Mouse (Mus musculus) hindbrain, embryonic 10.5 days (tissue): ENCODE results near the gene Lin7a. TPM values are rescaled to one million over a fixed set of nuclear protein-coding genes. Genes with fewer than 3 reads are reported as not detected.

ENCODE experiments used
- DNase-seq: peaks from one replicate; pipeline ENCODE4 v3.0.0-alpha.2; 2017; ENCODE audit warnings: low spot score
- H3K27ac ChIP-seq: fragments of 300-500 bp; sonication (generic); 2 replicates; pipeline ENCODE4 v1.5.1; 2016; ENCODE audit warnings: mild to moderate bottlenecking, moderate library complexity
- H3K27me3 ChIP-seq: fragments of 300-500 bp; sonication (generic); 2 replicates; pipeline ENCODE4 v1.6.1; 2016; ENCODE audit warnings: mild to moderate bottlenecking; ENCODE audit not compliant: poor library complexity, insufficient read depth, severe bottlenecking
- H3K36me3 ChIP-seq: fragments of 300-500 bp; sonication (generic); 2 replicates; pipeline ENCODE4 v1.6.1; 2016; ENCODE audit warnings: mild to moderate bottlenecking, moderate library complexity
- H3K4me1 ChIP-seq: fragments of 300-500 bp; sonication (generic); replicated peaks from 2 replicates; pipeline ENCODE4 v1.6.1; 2016; ENCODE audit warnings: mild to moderate bottlenecking
- H3K4me3 ChIP-seq: fragments of 300-500 bp; sonication (generic); 2 replicates; pipeline ENCODE4 v1.5.1; 2016; ENCODE audit warnings: mild to moderate bottlenecking, moderate library complexity
- H3K9me3 ChIP-seq: fragments of 300-500 bp; sonication (generic); 2 replicates; pipeline ENCODE4 v1.6.1; 2016; ENCODE audit warnings: mild to moderate bottlenecking, moderate library complexity
- WGBS: fragments of 180-500 bp; shearing (Covaris S2); methylation state at CpG from one replicate; pipeline ENCODE4 v1.1.7; 2016; 5-methylcytosine and 5-hydroxymethylcytosine counted together
- polyA plus RNA-seq: library from polyadenylated mRNA; unstranded; fragments of >200 nt; fragmentation: Nextera tagmentation; extraction: Ambion mirVana; gene quantifications from 2 replicates; pipeline ENCODE4 v1.2.1, GENCODE M21; 2016

Lin7a gene
- polyA plus RNA-seq, 1 experiment from 2014 or later: 10.5 TPM

DNA sequence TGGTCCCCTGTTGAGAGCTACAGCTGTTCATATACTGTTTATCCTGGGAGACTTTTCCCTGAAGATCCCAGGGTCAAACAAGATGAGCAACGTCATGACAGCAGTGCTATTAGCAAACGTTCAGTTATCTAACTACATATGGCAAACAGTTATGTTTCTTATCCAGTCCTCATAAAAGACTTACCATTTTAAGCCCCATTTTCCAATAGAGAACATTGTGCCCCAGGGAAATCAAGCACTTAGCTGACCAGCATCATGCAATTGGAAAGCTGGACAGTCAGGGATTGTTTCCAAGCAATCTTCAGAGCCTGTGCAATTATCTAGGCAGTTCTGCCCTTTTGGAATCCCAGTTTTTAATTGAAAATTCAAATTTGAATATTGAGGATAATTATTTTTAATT lies 105.7 kb downstream of the Lin7a start:
- Histone ChIP-seq H3K27me3 (no peaks in the 10 kb centered on the region), H3K4me1 (no peaks in the 10 kb centered on the region), H3K27ac (no peak overlapping the region), H3K4me3 (no peak overlapping the region), H3K36me3 (no peaks in the 10 kb centered on the region), H3K9me3 (no peaks in the 10 kb centered on the region)
- 61% methylated on average over 2 of the region's 2 CpGs for whole genome bisulfite sequencing
- DNase-seq: no peak

GRCm38 (mm10) chr10:107381143-107381746 lies 109.8 kb downstream of the Lin7a start:
- Histone ChIP-seq H3K27ac (no peak overlapping the region), H3K4me3 (no peak overlapping the region), H3K27me3 (no peaks in the 10 kb centered on the region), H3K4me1 (no peaks in the 10 kb centered on the region), H3K9me3 (no peaks in the 10 kb centered on the region), H3K36me3 (no peaks in the 10 kb centered on the region)
- 86% methylated on average over 4 of the region's 4 CpGs for WGBS
- no peak for DNase-seq

- Histone ChIP-seq H3K27me3 (no peaks in the 10 kb centered on the region), H3K4me3 (no peak overlapping the region), H3K27ac (no peak overlapping the region), H3K9me3 (no peaks in the 10 kb centered on the region), H3K36me3 (no peaks in the 10 kb centered on the region), H3K4me1 (no peaks in the 10 kb centered on the region)
- DNase-seq: no peak
Measured at GRCm38 (mm10) chr10:107383825-107384224, 112.3 kb downstream of the Lin7a start.

DNA sequence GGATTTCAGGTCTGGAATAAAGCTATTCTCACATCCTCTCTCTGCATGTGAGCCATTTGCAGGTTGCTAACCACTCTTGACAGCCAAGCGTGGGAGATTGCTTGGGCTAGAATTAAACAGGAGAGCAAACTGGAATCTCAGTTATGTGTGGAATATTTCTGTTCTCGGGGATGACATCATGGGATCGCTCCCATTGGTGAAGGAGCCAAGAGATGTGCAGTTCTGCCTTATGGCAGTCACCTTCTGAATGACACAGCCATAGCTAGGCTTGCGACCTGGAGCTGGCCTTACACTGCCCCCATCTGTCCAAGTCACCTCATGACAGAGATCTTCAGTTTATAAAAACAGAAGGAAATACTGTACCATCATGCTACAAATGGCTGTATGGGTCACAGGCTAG lies 118.0 kb downstream of the Lin7a start:
- DNase-seq: peak; percentile 33
- no peak overlapping the region for H3K4me3 ChIP-seq
- no peaks in the 10 kb centered on the region for H3K27me3 ChIP-seq
- H3K4me1 ChIP-seq: no peaks in the 10 kb centered on the region
- H3K27ac ChIP-seq: no peak overlapping the region
- H3K9me3 ChIP-seq: no peaks in the 10 kb centered on the region
- 60% methylated on average over 4 of the region's 4 CpGs for WGBS
- H3K36me3 ChIP-seq: no peaks in the 10 kb centered on the region

DNA sequence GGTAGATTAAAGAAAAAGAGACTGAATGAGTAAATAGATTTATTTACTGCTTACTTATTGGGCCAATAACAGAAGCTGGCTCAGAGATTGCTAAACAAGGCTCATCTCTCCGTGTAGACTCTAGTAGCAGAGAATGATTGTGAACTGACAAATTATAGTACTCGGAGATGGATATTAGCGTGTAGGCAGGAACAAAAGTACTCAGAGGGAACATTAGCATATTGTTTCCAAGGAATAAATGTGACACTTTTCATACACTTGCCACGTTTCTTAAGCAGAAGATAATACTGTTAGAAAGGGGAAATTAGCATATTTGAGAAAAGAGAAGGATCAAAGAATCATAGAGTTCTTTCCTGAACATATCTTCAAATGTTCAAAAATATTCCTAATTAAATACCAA lies 133.9 kb downstream of the Lin7a start:
- Histone ChIP-seq H3K27me3 (no peaks in the 10 kb centered on the region), H3K27ac (no peak overlapping the region), H3K4me1 (no peaks in the 10 kb centered on the region), H3K9me3 (no peaks in the 10 kb centered on the region), H3K4me3 (no peak overlapping the region), H3K36me3 (no peaks in the 10 kb centered on the region)
- no peak for DNase-seq
- 81% methylated on average over 4 of the region's 4 CpGs for WGBS

- Histone ChIP-seq H3K4me3 (no peak overlapping the region), H3K9me3 (no peaks in the 10 kb centered on the region), H3K27me3 (no peaks in the 10 kb centered on the region), H3K27ac (no peak overlapping the region), H3K4me1 (no peaks in the 10 kb centered on the region), H3K36me3 (no peaks in the 10 kb centered on the region)
- WGBS: 92% methylated on average over 14 of the region's 14 CpGs
- DNase-seq: no peak
Measured at GRCm38 (mm10) chr10:107418306-107418705, 146.8 kb downstream of the Lin7a start.

- H3K36me3 ChIP-seq: no peaks in the 10 kb centered on the region
- 68% methylated on average over 5 of the region's 5 CpGs for WGBS
- no peak for DNase-seq
Measured at GRCm38 (mm10) chr10:107436967-107437366, 165.5 kb downstream of the Lin7a start.

DNA sequence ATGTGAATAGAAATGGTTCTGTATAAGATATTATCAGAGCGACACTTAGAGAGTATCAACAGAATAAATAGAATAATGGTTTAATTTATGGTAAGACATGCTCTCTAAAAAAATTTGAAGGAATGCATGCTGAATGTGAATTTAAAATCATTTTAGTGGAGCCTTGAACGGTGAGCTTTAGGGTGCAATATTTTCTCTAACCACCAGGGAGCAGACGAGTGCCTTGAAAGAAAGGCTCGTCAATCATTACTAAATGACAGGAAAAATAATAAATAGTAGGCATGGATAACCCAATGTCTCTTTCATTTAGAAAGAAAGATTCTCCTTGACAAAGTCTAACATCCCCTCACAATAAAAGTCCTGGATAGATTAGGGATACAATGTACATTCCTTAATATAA lies 171.3 kb downstream of the Lin7a start:
- peak; percentile 6 for DNase-seq

More at GRCm38 (mm10) chr10:107436967-107437366, 165.5 kb downstream of the Lin7a start:
- no peaks in the 10 kb centered on the region for H3K9me3 ChIP-seq
- H3K27ac ChIP-seq: no peak overlapping the region
- H3K4me3 ChIP-seq: no peak overlapping the region
- no peaks in the 10 kb centered on the region for H3K27me3 ChIP-seq
- H3K4me1 ChIP-seq: no peaks in the 10 kb centered on the region

DNA sequence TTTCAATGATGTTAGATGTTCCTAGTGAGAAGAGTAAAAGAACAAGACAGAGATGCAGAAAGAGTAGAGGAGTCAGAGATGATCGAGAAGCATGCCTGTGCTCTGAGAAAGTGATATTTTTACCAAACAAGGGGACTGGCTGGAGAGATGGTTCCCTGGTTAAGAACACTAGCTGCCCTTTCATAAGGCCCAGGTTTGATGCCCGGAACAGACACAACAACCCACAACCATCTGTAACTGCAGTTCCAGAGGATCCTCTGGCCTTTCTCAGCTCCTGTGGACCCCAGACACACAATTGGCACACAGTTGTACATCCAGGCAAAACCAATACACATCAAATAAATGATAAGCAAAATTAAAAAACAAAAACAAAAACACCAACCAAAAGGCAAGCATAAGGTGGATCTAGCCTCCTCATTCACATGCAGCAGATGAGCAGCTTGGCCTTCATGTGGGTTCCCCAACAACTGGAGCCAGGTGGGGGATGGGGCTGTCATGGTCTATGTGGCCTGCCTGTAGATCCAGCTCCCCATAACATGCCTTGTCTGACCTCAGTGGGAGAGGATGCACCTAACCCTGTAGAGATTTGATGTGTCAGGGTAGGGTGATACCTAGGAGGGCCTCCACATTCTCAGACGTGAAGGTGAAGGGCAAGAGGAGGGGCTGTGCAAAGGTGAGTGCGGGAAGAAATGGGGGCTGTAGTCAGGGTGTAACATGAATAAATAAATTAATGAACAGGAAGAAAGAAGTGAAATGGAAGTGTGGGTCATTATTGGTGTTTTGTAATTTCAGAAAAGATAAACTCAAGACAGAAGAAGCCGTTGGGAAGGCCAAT lies 178.2 kb downstream of the Lin7a start:
- H3K27ac ChIP-seq: no peak overlapping the region
- H3K4me3 ChIP-seq: no peak overlapping the region
- no peaks in the 10 kb centered on the region for H3K9me3 ChIP-seq
- H3K27me3 ChIP-seq: no peaks in the 10 kb centered on the region
- no peaks in the 10 kb centered on the region for H3K4me1 ChIP-seq
- no peaks in the 10 kb centered on the region for H3K36me3 ChIP-seq
- 90% methylated on average over 5 of the region's 5 CpGs for WGBS
- no peak for DNase-seq

More for the DNA sequence above, 171.3 kb downstream of the Lin7a start:
- Histone ChIP-seq H3K36me3 (no peaks in the 10 kb centered on the region), H3K4me3 (no peak overlapping the region), H3K27ac (no peak overlapping the region), H3K27me3 (no peaks in the 10 kb centered on the region), H3K4me1 (no peaks in the 10 kb centered on the region), H3K9me3 (no peaks in the 10 kb centered on the region)
- 11% methylated on average over 4 of the region's 4 CpGs for WGBS

GRCm38 (mm10) chr10:107467819-107468218 lies 196.3 kb downstream of the Lin7a start:
- no peaks in the 10 kb centered on the region for H3K36me3 ChIP-seq
- no peak overlapping the region for H3K4me3 ChIP-seq
- no peaks in the 10 kb centered on the region for H3K9me3 ChIP-seq
- H3K4me1 ChIP-seq: no peaks in the 10 kb centered on the region
- H3K27ac ChIP-seq: no peak overlapping the region
- 91% methylated on average over 7 of the region's 7 CpGs for WGBS
- no peaks in the 10 kb centered on the region for H3K27me3 ChIP-seq
- no peak for DNase-seq

Other genes with a start within 250 kb of the Lin7a start
- gene Acss3, start 148.0 kb upstream of the Lin7a start, polyA plus RNA-seq: 3.9 and 4.5 TPM in 2 replicates
- gene Myf5, start 214.4 kb downstream of the Lin7a start, polyA plus RNA-seq: 1.1 and 4.3 TPM in 2 replicates
- 0.12 TPM in 1 of 2 replicates, not detected in the other for gene Myf6, start 223.1 kb downstream of the Lin7a start, polyA plus RNA-seq